Mouse (Mus musculus) cerebellum, adult 11-12 months (tissue): ENCODE data around the gene Tap2.
A peak's percentile ranks its signal among the peaks of the same experiment; 100 is the strongest.

Source experiments
- DNase-seq: peaks from one replicate; pipeline ENCODE4 v3.0.0; 2022

Gene Tap2

DNA sequence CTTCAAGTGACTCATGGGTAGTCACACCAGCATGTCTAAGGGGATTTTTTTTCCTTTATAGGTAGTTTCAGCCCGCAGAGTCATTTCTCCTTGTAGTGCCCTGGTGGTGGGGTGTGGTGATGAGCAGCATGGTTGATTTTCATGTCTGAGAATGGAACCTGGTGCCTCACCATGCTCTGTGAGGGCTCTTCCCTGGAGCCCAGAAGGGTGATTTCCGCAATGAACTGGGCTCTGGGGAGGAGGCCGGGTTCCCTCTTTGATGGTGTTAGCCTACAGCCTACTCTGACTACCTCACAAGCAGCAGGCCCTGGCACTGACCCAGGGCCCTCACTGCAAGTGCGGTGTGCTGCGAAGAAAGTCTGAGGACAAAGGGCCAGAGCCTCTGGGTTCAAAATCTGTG, at the start of gene Tap2:
Gene Tap2, plus strand, starts transcription at position 84 of the 400 bp plus-strand sequence.
- DNase-seq, result no peak

- DNase-seq, result no peak
These were observed 47.8 kb upstream of the Tap2 start for GRCm38 (mm10) chr17:34155534-34155933.

- no peak for DNase-seq
These were observed 39.0 kb upstream of the Tap2 start for GRCm38 (mm10) chr17:34164202-34164895.

DNA sequence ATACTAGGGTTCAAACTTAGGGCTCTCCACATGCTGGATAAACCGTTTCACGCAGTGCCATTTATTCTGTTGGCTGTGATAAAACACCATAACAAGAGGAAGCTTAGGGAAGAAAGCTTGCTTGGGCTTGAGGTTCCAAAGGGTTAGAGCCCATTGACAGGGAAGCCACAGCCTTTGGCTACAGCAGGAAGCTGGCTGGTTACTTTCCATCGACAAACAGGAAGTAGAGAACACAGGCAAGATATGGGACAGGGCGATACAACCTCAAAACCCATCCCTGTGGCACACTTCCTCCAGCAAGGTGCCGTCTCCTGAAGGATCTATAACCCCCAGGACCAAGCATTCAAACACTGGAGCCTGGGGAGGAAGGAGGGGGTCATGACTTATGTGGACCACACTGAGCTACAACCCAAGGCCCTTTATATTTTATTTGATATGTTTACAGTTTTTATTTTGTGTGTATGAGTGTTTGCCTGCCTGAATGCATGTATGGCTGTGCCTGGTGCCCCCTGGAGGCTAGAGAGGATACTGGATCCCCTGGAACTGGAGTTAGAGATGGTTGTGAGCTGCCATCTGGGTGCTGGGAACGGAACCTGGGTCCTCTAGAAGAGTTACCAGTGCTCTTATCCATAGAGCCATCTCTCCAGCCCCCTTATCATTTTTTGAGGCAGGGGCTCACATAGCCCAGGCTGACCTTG, 38.1 kb upstream of the Tap2 start:
- DNase-seq, result no peak

DNA sequence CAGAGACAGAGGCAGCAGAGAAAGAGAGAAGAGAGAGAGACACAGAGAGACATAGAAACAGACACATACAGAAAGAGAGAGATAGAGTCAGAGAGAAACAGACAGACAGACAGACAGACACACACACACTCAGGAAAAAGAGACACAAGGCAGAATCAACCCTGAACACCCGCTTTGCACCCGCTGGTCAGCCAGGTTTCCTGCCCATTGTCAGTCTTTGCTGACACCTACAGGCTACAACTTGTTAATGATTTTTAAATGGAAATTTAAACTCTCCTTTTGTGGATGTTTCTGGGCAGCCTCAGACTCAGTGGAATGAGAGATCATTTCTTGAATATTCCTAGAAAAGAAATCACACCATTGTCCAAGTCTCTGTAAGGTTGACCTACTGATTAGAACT, 34.0 kb upstream of the Tap2 start:
- no peak for DNase-seq

GRCm38 (mm10) chr17:34170487-34170876, 32.8 kb upstream of the Tap2 start:
- no peak for DNase-seq

DNA sequence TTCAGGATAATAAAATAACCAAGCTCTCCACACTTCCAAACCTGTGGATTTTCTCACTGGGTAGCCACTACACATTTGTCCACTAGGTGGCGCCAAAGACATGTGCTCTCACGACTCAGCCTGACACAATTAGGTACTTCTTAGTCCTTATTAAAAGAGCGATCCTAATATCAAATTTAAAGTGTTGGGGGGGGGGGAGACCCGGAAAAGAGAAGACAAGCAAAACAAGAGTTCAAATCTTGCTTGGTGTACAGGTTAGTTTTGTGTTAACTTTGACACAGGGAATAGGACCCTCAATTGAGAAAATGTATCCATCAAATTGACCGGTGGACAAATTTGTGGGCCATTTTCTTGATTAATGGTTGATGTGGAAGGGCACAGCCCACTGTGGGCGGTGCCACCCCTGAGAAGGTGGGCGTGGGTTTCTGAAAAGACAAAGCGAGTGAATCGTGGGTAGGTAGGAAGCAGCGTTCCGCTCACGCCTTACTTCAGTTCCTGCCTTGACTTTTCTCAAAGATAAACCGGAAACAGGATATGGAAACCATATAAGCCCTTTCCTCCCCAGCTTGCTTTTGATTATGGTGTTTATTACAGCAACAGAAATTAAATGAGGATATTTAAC, 32.3 kb upstream of the Tap2 start:
- DNase-seq, result peak; percentile 37

DNA sequence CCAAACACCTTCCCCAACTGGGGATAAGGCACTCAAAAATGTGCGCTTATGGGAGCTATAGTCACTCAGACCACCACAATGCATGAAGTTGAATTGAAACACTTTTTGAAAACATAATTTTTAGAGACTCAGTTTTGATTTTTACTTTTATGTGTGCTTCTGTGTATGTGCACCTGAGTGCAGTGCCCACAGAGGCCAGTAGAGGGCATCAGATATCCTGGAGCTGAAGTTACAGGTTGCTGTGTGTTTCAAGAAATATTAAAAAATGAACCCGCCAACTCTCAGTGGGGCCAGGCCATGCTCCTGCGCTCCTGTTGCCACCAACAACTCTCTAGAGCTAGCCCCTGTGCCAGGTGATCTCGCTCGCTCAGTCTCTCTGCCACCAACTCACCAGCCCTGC, 30.8 kb upstream of the Tap2 start:
- DNase-seq, result no peak

DNA sequence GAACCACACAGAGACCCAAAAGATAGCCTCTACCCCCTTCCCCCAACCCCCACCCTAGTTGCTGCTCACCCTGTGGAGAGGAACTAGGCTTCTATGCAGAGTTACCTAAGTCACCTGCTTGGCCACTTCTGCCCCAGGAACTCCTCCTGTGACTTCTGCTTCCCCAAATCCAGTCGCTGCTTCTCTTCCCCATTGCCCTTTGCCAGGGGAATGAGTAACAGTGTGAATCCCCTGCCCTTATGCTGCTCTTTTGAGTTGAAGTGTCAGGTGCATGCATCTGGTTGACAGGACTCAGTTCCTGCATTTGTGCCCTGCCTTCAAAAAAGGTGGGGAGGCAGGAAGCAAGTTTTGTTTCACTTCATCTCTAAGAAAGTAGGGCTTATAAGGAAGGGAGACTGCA, 29.3 kb upstream of the Tap2 start:
- DNase-seq, result no peak

DNA sequence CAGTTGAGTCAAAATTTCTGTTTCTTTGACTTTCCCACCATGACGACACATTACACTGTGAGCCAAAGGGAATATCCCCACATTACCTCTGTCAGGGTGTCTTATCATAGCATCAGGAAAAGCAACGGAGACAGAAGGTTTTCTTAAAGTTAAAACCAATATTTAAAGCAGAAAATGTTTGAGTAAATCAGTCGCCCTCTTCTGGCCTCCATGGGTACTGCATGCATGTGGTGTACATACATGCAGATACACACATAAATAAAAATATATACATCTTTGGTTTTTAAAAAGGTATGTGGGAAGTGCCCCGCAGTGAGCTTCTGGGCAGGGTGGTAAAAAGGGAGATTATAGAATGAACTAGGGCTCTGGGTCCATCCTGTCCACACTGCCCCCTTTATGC, 26.1 kb upstream of the Tap2 start:
- DNase-seq, result no peak

DNA sequence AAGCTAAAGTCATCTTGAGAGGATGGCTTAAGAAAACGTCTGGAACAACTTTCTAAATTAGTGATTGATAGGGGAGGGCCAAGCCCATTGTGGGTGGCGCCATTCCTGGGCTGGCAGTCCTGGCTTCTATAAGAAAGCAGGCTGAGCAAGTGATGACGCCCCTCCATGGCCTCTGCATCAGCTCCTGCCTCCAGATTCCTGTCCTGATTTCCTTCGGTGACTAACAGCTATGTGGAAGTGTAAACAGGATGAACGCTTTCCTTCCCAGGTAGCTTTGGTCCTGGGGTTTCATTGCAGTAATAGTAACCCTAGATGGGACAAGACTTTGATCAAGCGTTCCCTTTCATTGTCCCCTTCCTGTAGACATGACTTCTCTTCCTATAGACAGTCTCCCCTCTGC, 24.3 kb upstream of the Tap2 start:
- DNase-seq, result no peak

GRCm38 (mm10) chr17:34179913-34180859, 23.1 kb upstream of the Tap2 start:
- no peak for DNase-seq

GRCm38 (mm10) chr17:34183564-34184219, 19.6 kb upstream of the Tap2 start:
- no peak for DNase-seq

DNA sequence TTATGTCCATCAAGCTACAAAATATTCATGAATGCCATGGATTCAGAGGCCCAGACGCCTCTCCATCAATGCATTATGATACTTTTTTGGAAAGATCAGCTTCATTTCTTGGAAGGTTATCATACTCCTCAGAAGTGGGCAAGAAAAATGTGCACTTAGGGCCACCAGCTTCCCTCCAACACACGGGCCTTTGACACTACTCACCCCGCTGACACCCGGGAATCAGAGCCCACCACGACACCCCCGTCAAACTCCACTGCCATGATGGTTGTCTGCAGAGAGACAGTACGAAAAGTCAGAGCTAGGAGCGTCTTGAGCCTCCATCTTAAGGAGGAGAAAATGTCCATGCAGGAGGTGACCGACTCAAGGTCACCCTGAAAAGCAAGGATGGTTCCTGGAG, 17.8 kb upstream of the Tap2 start:
- DNase-seq, result no peak

DNA sequence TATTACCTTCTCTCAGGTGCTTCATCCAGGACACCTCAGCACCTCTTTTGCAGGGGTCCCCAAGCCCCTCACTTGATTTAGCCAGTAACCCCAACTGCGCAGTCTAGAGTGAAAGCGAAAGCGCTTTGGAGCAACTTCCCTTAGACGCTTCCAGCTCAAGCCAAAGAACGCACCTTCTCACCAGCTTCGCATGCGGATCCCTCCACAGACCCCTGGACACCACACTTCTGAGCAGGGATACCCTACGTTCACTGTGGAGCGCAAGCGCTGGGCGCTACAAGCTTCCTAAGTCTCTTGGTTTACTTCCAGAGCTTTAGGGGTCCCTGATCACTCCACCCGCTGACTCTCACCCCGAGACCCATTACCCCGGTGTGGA, 16.5 kb upstream of the Tap2 start:
- no peak for DNase-seq

DNA sequence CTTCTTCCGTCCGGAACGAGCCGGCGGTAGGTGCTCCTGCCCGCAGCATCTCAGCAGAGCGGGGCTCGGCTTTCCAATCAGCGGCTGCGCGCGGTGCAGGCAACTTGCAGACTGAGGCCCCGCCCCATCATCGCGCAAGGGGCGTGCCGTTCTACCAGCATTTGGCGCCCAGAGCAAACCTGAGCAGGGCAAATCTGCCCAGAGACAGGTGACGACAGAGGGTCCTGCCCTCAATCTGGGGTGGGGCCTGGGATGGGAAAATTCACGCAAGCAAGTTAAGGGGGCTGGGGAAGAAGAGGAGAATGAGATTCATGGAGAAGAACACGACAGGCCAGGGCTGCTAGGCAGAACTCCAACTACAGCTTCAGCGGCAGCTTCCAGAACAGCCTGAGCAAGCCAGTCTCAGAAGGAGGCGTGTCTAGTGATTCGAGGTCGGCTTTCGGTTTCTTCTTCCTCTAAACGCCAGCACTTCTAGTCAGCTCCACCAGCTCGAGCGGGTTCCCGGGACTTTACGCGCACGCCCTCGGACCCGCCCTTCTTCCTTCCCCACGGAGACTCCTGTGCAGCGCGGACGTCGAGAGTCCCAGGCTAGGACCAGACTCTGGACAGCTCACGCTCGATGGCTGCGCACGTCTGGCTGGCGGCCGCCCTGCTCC, 15.9 kb upstream of the Tap2 start, which contains the start of the genes Tap1 and Psmb9:
Gene Tap1, plus strand, starts transcription at position 293 of the 656 bp plus-strand sequence.
Gene Psmb9, minus strand, starts transcription at position 504 of the 656 bp plus-strand sequence.
- DNase-seq, result peak; percentile 79

DNA sequence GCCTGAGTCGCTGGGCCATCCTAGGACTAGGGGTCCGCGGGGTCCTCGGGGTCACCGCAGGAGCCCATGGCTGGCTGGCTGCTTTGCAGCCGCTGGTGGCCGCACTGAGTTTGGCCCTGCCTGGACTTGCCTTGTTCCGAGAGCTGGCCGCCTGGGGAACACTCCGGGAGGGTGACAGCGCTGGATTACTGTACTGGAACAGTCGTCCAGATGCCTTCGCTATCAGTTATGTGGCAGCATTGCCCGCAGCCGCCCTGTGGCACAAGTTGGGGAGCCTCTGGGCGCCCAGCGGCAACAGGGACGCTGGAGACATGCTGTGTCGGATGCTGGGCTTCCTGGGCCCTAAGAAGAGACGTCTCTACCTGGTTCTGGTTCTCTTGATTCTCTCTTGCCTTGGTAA, 15.3 kb upstream of the Tap2 start:
- DNase-seq, result no peak

- DNase-seq, result no peak
These were observed 14.3 kb upstream of the Tap2 start for GRCm38 (mm10) chr17:34188986-34189385.

GRCm38 (mm10) chr17:34192852-34193251, 10.5 kb upstream of the Tap2 start:
- no peak for DNase-seq

GRCm38 (mm10) chr17:34193468-34193867, 9.9 kb upstream of the Tap2 start:
- DNase-seq, result no peak

DNA sequence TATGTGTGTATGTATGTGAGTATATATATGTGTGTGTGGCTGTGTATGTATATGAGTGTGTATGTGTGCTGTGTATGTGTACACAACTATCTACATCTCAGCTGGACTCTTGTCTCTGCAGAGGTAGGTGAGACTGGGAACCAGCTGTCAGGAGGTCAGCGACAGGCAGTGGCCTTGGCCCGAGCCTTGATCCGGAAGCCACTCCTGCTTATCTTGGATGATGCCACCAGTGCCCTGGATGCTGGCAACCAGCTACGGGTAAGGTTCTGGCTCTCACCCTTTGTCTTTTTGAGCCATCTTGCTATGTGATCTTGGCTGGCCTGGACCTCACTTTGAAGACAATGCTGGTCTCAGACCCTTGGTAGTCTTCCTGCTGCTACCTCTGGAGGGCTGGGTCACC, 8.6 kb upstream of the Tap2 start:
- no peak for DNase-seq

DNA sequence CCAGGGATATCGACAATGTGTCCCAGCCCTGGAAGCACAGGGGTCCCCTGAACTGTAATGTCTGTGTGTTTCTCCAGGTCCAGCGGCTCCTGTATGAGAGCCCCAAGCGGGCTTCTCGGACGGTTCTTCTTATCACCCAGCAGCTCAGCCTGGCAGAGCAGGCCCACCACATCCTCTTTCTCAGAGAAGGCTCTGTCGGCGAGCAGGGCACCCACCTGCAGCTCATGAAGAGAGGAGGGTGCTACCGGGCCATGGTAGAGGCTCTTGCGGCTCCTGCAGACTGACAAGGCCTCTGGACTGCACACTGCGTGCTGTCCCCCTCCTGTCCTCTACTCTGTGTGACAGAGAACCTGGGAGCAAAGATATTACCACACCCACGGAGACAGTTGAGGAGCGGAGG, 6.8 kb upstream of the Tap2 start:
- DNase-seq, result no peak
